Mouse (Mus musculus) limb, embryonic 11.5 days (tissue): Measurements from ENCODE around the gene Parp12. TPM values are rescaled to one million over a fixed set of nuclear protein-coding genes. Genes with fewer than 3 reads are reported as not detected.

ENCODE experiments used
- polyA plus RNA-seq: library from polyadenylated mRNA; unstranded; fragments of >200 nt; fragmentation: Nextera tagmentation; extraction: Ambion mirVana; gene quantifications from 2 replicates; pipeline ENCODE4 v1.2.1, GENCODE M21; 2014

Parp12 gene
- polyA plus RNA-seq, 1 experiment from 2014 or later, result 2.1 TPM

Other genes starting within 250 kb of the Parp12 start
- 1.0 and 1.3 TPM in 2 replicates for gene Tbxas1, start 242.9 kb downstream of the Parp12 start, polyA plus RNA-seq
- gene Hipk2, start 242.2 kb downstream of the Parp12 start, polyA plus RNA-seq, result 20.5 and 21.7 TPM in 2 replicates
- 10.7 and 11.8 TPM in 2 replicates for gene Kdm7a, start 88.4 kb upstream of the Parp12 start, polyA plus RNA-seq